Mouse (Mus musculus) forebrain, embryonic 13.5 days (tissue): ENCODE measurements at regions not wholly inside any gene's neighbourhood (a gene's known extent, or its start where the extent isn't known, plus 50 kb on each side); places are given as distances from the start of the nearest gene placed in this dataset.
A peak's percentile ranks its signal among the peaks of the same experiment; 100 is the strongest.

Experiments used
- ATAC-seq: fragments of 200-750 bp; cut with Nextera tagmentation; 2 replicates; pipeline ENCODE4 v1.8.0; 2017
- H3K27ac ChIP-seq: fragments of 300-500 bp; sonication (generic); 2 replicates; pipeline ENCODE4 v1.5.1; 2015; ENCODE audit warnings: inconsistent platforms, mild to moderate bottlenecking, moderate library complexity
- H3K27me3 ChIP-seq: fragments of 300-500 bp; sonication (generic); 2 replicates; pipeline ENCODE4 v1.6.1; 2015; ENCODE audit warnings: mild to moderate bottlenecking, inconsistent platforms
- H3K36me3 ChIP-seq: fragments of 300-500 bp; sonication (generic); 2 replicates; pipeline ENCODE4 v1.6.1; 2015; ENCODE audit warnings: mild to moderate bottlenecking, inconsistent platforms; ENCODE audit not compliant: poor library complexity, severe bottlenecking
- H3K4me1 ChIP-seq: fragments of 300-500 bp; sonication (generic); 2 replicates; pipeline ENCODE4 v1.6.1; 2015; ENCODE audit warnings: inconsistent platforms
- H3K4me2 ChIP-seq: fragments of 300-500 bp; sonication (generic); 2 replicates; pipeline ENCODE4 v1.6.1; 2015; ENCODE audit warnings: inconsistent platforms, mild to moderate bottlenecking, moderate library complexity
- H3K4me3 ChIP-seq: fragments of 300-500 bp; sonication (generic); 2 replicates; pipeline ENCODE4 v1.5.1; 2015; ENCODE audit warnings: mild to moderate bottlenecking, inconsistent platforms
- H3K9ac ChIP-seq: fragments of 300-500 bp; sonication (generic); 2 replicates; pipeline ENCODE4 v1.6.1; 2015; ENCODE audit warnings: mild to moderate bottlenecking, inconsistent platforms
- H3K9me3 ChIP-seq: fragments of 300-500 bp; sonication (generic); replicated peaks from 2 replicates; pipeline ENCODE4 v1.6.1; 2016; ENCODE audit warnings: inconsistent platforms
- WGBS: fragments of 180-500 bp; shearing (Covaris S2); methylation state at CpG from one replicate; pipeline ENCODE4 v1.1.7; 2015; 5-methylcytosine and 5-hydroxymethylcytosine counted together

- Histone ChIP-seq H3K4me3 (no peak overlapping the region), H3K36me3 (no peaks in the 10 kb centered on the region), H3K27me3 (no peaks in the 10 kb centered on the region), H3K4me1 (no peaks in the 10 kb centered on the region), H3K9me3 (no peaks in the 10 kb centered on the region), H3K9ac (no peak overlapping the region), H3K4me2 (no peak overlapping the region), H3K27ac (no peak overlapping the region)
- no peak for ATAC-seq
- 40% methylated on average over 1 of the region's 1 CpGs for WGBS
Measured at GRCm38 (mm10) chrX:14592793-14593192, 381.8 kb downstream of the H2al1n start.

- Histone ChIP-seq H3K9me3 (no peaks in the 10 kb centered on the region), H3K27ac (no peak overlapping the region), H3K36me3 (no peaks in the 10 kb centered on the region), H3K4me1 (no peaks in the 10 kb centered on the region), H3K4me2 (no peak overlapping the region), H3K27me3 (no peaks in the 10 kb centered on the region), H3K9ac (no peak overlapping the region), H3K4me3 (no peak overlapping the region)
- no peak for ATAC-seq
Measured at GRCm38 (mm10) chrX:14596799-14597198, 385.9 kb downstream of the H2al1n start.

GRCm38 (mm10) chrX:14601916-14602315 lies 391.0 kb downstream of the H2al1n start:
- no peak for ATAC-seq
- Histone ChIP-seq H3K9ac (no peak overlapping the region), H3K36me3 (no peaks in the 10 kb centered on the region), H3K27me3 (no peaks in the 10 kb centered on the region), H3K4me2 (no peak overlapping the region), H3K4me1 (no peaks in the 10 kb centered on the region), H3K9me3 (no peaks in the 10 kb centered on the region), H3K4me3 (no peak overlapping the region), H3K27ac (no peak overlapping the region)
- 78% methylated on average over 2 of the region's 2 CpGs for WGBS

GRCm38 (mm10) chrX:14609196-14609595 lies 398.2 kb downstream of the H2al1n start:
- H3K9ac ChIP-seq = no peak overlapping the region
- 81% methylated on average over 1 of the region's 1 CpGs for WGBS
- H3K27ac ChIP-seq = no peak overlapping the region
- H3K9me3 ChIP-seq = no peaks in the 10 kb centered on the region
- no peak overlapping the region for H3K4me3 ChIP-seq
- H3K36me3 ChIP-seq = no peaks in the 10 kb centered on the region
- no peak for ATAC-seq
- no peaks in the 10 kb centered on the region for H3K27me3 ChIP-seq
- H3K4me2 ChIP-seq = no peak overlapping the region
- no peaks in the 10 kb centered on the region for H3K4me1 ChIP-seq

GRCm38 (mm10) chrX:14628267-14628901 lies 417.4 kb downstream of the H2al1n start:
- Histone ChIP-seq H3K9ac (no peak overlapping the region), H3K27me3 (no peaks in the 10 kb centered on the region), H3K36me3 (no peaks in the 10 kb centered on the region), H3K4me2 (no peak overlapping the region), H3K27ac (no peak overlapping the region), H3K4me1 (no peaks in the 10 kb centered on the region), H3K9me3 (no peaks in the 10 kb centered on the region), H3K4me3 (no peak overlapping the region)
- 21% methylated on average over 10 of the region's 10 CpGs for WGBS
- peak; percentile 33; the same call in 1 of the 2 replicates for ATAC-seq

GRCm38 (mm10) chrX:14639378-14639777 lies 428.4 kb downstream of the H2al1n start:
- Histone ChIP-seq H3K36me3 (no peaks in the 10 kb centered on the region), H3K9ac (no peak overlapping the region), H3K27ac (no peak overlapping the region), H3K4me3 (no peak overlapping the region), H3K9me3 (no peaks in the 10 kb centered on the region), H3K27me3 (no peaks in the 10 kb centered on the region), H3K4me2 (no peak overlapping the region), H3K4me1 (no peaks in the 10 kb centered on the region)
- no peak for ATAC-seq
- WGBS = 88% methylated on average over 3 of the region's 3 CpGs

- Histone ChIP-seq H3K27ac (no peak overlapping the region), H3K4me3 (no peak overlapping the region), H3K9me3 (no peaks in the 10 kb centered on the region), H3K4me2 (no peak overlapping the region), H3K4me1 (no peaks in the 10 kb centered on the region), H3K36me3 (no peaks in the 10 kb centered on the region), H3K27me3 (no peaks in the 10 kb centered on the region), H3K9ac (no peak overlapping the region)
- 62% methylated on average over 3 of the region's 3 CpGs for WGBS
- ATAC-seq = 0 out of 2 replicates have a peak, but pooled peaks have one; percentile 57
Measured at GRCm38 (mm10) chrX:14664852-14665251, 453.9 kb downstream of the H2al1n start.

GRCm38 (mm10) chrX:14696375-14696774 lies 485.4 kb downstream of the H2al1n start:
- no peak for ATAC-seq
- Histone ChIP-seq H3K36me3 (no peaks in the 10 kb centered on the region), H3K9ac (no peak overlapping the region), H3K4me2 (no peak overlapping the region), H3K27ac (no peak overlapping the region), H3K4me1 (no peaks in the 10 kb centered on the region), H3K9me3 (no peaks in the 10 kb centered on the region), H3K4me3 (no peak overlapping the region), H3K27me3 (no peaks in the 10 kb centered on the region)
- WGBS = 89% methylated on average over 2 of the region's 2 CpGs

- H3K27ac ChIP-seq = no peak overlapping the region
- no peaks in the 10 kb centered on the region for H3K27me3 ChIP-seq
- H3K4me2 ChIP-seq = no peak overlapping the region
- H3K4me1 ChIP-seq = no peaks in the 10 kb centered on the region
- no peak for ATAC-seq
- H3K36me3 ChIP-seq = no peaks in the 10 kb centered on the region
- H3K9me3 ChIP-seq = no peaks in the 10 kb centered on the region
- H3K4me3 ChIP-seq = no peak overlapping the region
- H3K9ac ChIP-seq = no peak overlapping the region
Measured at GRCm38 (mm10) chrX:14738999-14739398, 528.1 kb downstream of the H2al1n start.
